Mouse (Mus musculus): ENCODE data around the gene Psd4. TPM values are rescaled to one million over a fixed set of nuclear protein-coding genes. Genes with fewer than 3 reads are reported as not detected.

The Psd4 gene
- total RNA-seq, 1 experiment from 2014 or later = 154 TPM

- no peak for ATAC-seq (ENCODE audit: extremely low read depth, insufficient number of reproducible peaks, low FRiP score, poor library complexity, severe bottlenecking)
Measured at GRCm38 (mm10) chr2:24425630-24426029, 58.2 kb downstream of the Psd4 start.

GRCm38 (mm10) chr2:24427866-24428675 is 60.7 kb downstream of the Psd4 start:
- ATAC-seq (ENCODE audit: extremely low read depth, insufficient number of reproducible peaks, low FRiP score, poor library complexity, severe bottlenecking) = no peak

- no peak for ATAC-seq (ENCODE audit: extremely low read depth, insufficient number of reproducible peaks, low FRiP score, poor library complexity, severe bottlenecking)
Measured at GRCm38 (mm10) chr2:24429806-24430205, 62.4 kb downstream of the Psd4 start.

- ATAC-seq (ENCODE audit: extremely low read depth, insufficient number of reproducible peaks, low FRiP score, poor library complexity, severe bottlenecking) = no peak
Measured at GRCm38 (mm10) chr2:24434670-24435069, 67.3 kb downstream of the Psd4 start.

GRCm38 (mm10) chr2:24435699-24436098 is 68.3 kb downstream of the Psd4 start:
- ATAC-seq (ENCODE audit: extremely low read depth, insufficient number of reproducible peaks, low FRiP score, poor library complexity, severe bottlenecking) = no peak

- ATAC-seq (ENCODE audit: extremely low read depth, insufficient number of reproducible peaks, low FRiP score, poor library complexity, severe bottlenecking) = no peak
Measured at GRCm38 (mm10) chr2:24440056-24440455, 72.7 kb downstream of the Psd4 start.

- ATAC-seq (ENCODE audit: extremely low read depth, insufficient number of reproducible peaks, low FRiP score, poor library complexity, severe bottlenecking) = no peak
Measured at GRCm38 (mm10) chr2:24441899-24442298, 74.5 kb downstream of the Psd4 start.

- no peak for ATAC-seq (ENCODE audit: extremely low read depth, insufficient number of reproducible peaks, low FRiP score, poor library complexity, severe bottlenecking)
Measured at GRCm38 (mm10) chr2:24442303-24442925, 75.0 kb downstream of the Psd4 start.

- ATAC-seq (ENCODE audit: extremely low read depth, insufficient number of reproducible peaks, low FRiP score, poor library complexity, severe bottlenecking) = no peak
Measured at GRCm38 (mm10) chr2:24443256-24443790, 75.9 kb downstream of the Psd4 start.

GRCm38 (mm10) chr2:24449111-24449510 is 81.7 kb downstream of the Psd4 start:
- ATAC-seq (ENCODE audit: extremely low read depth, insufficient number of reproducible peaks, low FRiP score, poor library complexity, severe bottlenecking) = no peak

- ATAC-seq (ENCODE audit: extremely low read depth, insufficient number of reproducible peaks, low FRiP score, poor library complexity, severe bottlenecking) = no peak
Measured at GRCm38 (mm10) chr2:24453206-24453605, 85.8 kb downstream of the Psd4 start.

- ATAC-seq (ENCODE audit: extremely low read depth, insufficient number of reproducible peaks, low FRiP score, poor library complexity, severe bottlenecking) = no peak
Measured at GRCm38 (mm10) chr2:24454429-24455011, 87.1 kb downstream of the Psd4 start.

GRCm38 (mm10) chr2:24455057-24455855 is 87.9 kb downstream of the Psd4 start:
- no peak for ATAC-seq (ENCODE audit: extremely low read depth, insufficient number of reproducible peaks, low FRiP score, poor library complexity, severe bottlenecking)

GRCm38 (mm10) chr2:24456841-24457240 is 89.5 kb downstream of the Psd4 start:
- no peak for ATAC-seq (ENCODE audit: extremely low read depth, insufficient number of reproducible peaks, low FRiP score, poor library complexity, severe bottlenecking)

GRCm38 (mm10) chr2:24460112-24460807 is 92.9 kb downstream of the Psd4 start:
- ATAC-seq (ENCODE audit: extremely low read depth, insufficient number of reproducible peaks, low FRiP score, poor library complexity, severe bottlenecking) = no peak

- ATAC-seq (ENCODE audit: extremely low read depth, insufficient number of reproducible peaks, low FRiP score, poor library complexity, severe bottlenecking) = no peak
Measured at GRCm38 (mm10) chr2:24460808-24461127, 93.4 kb downstream of the Psd4 start.

All from neutrophil, adult 5-6 weeks (primary cell).